Mouse (Mus musculus) cortical plate, adult 2 months (tissue): ENCODE results near the gene Dlgap3.

ENCODE experiments used
- CTCF ChIP-seq: fragments of 200-500 bp; IDR thresholded peaks from 2 replicates; pipeline ENCODE4 v1.5.1; 2011; ENCODE audit warnings: mild to moderate bottlenecking, control low read depth, low read length; ENCODE audit not compliant: insufficient read depth; ENCODE audit errors: extremely low read depth
- POLR2A ChIP-seq: fragments of 200-500 bp; IDR thresholded peaks from 2 replicates; pipeline ENCODE4 v1.6.1; 2011; ENCODE audit warnings: mild to moderate bottlenecking, low read length, control low read depth; ENCODE audit not compliant: insufficient read depth; ENCODE audit errors: extremely low read depth

DNA sequence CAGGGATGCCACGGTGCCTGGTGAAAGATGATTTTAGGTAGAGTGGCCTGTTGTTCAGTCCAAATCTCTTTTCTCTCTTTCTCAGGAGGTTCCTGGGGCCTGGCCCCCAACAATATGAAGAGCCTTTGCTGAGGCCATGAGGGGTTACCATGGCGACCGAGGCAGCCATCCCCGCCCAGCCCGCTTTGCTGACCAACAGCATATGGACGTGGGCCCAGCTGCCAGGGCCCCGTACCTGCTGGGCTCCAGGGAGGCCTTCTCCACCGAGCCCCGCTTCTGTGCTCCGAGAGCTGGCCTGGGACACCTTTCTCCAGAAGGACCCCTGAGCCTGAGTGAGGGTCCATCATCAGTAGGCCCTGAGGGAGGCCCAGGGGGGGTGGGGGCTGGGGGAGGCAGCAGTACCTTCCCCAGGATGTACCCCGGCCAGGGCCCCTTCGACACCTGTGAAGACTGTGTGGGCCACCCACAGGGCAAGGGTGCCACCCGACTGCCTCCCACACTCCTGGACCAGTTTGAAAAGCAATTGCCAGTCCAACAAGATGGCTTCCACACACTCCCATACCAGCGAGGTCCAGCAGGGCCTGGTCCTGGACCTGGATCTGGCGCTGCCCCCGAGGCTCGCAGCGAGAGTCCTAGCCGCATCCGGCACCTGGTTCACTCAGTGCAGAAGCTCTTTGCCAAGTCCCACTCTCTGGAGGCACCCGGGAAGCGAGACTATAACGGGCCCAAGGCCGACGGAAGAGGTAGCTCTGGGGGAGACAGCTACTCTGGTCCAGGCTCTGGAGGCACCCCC is 25.7 kb downstream of the Dlgap3 start:
- no peak for TF ChIP-seq CTCF
- TF ChIP-seq POLR2A: no peak
